Mouse (Mus musculus) forebrain, embryonic 12.5 days (tissue): ENCODE results near the gene Podxl2. TPM values are rescaled to one million over a fixed set of nuclear protein-coding genes. Genes with fewer than 3 reads are reported as not detected.
A peak's percentile ranks its signal among the peaks of the same experiment; 100 is the strongest.

Experiments
- ATAC-seq: fragments of 200-750 bp; cut with Nextera tagmentation; 2 replicates; pipeline ENCODE4 v1.8.0; 2017; ENCODE audit warnings: moderate TSS enrichment; ENCODE audit not compliant: low FRiP score
- H3K27ac ChIP-seq: fragments of 300-500 bp; sonication (generic); 2 replicates; pipeline ENCODE4 v1.5.1; 2016; ENCODE audit warnings: mild to moderate bottlenecking
- H3K27me3 ChIP-seq: fragments of 300-500 bp; sonication (generic); 2 replicates; pipeline ENCODE4 v1.6.1; 2016; ENCODE audit warnings: mild to moderate bottlenecking
- H3K36me3 ChIP-seq: fragments of 300-500 bp; sonication (generic); replicated peaks from 2 replicates; pipeline ENCODE4 v1.6.1; 2016; ENCODE audit warnings: mild to moderate bottlenecking
- H3K4me1 ChIP-seq: fragments of 300-500 bp; sonication (generic); 2 replicates; pipeline ENCODE4 v1.6.1; 2016
- H3K4me2 ChIP-seq: fragments of 300-500 bp; sonication (generic); 2 replicates; pipeline ENCODE4 v1.6.1; 2016; ENCODE audit warnings: mild to moderate bottlenecking, moderate library complexity
- H3K4me3 ChIP-seq: fragments of 300-500 bp; sonication (generic); replicated peaks from 2 replicates; pipeline ENCODE4 v1.5.1; 2016; ENCODE audit warnings: mild to moderate bottlenecking
- H3K9ac ChIP-seq: fragments of 300-500 bp; sonication (generic); 2 replicates; pipeline ENCODE4 v1.6.1; 2016; ENCODE audit warnings: mild to moderate bottlenecking
- H3K9me3 ChIP-seq: fragments of 300-500 bp; sonication (generic); 2 replicates; pipeline ENCODE4 v1.6.1; 2016
- WGBS: fragments of 180-500 bp; shearing (Covaris S2); methylation state at CpG from one replicate; pipeline ENCODE4 v1.1.7; 2016; 5-methylcytosine and 5-hydroxymethylcytosine counted together
- polyA plus RNA-seq: library from polyadenylated mRNA; unstranded; fragments of >200 nt; fragmentation: Nextera tagmentation; extraction: Ambion mirVana; gene quantifications from 2 replicates; pipeline ENCODE4 v1.2.1, GENCODE M21; 2016

Podxl2 gene
- polyA plus RNA-seq, 1 experiment from 2014 or later, result 258 TPM

- WGBS, result under 1% methylated on average over 66 of the region's 72 CpGs
- Histone ChIP-seq H3K27ac (peak within 1 kb of the TSS; percentile 87), H3K9ac (peak within 1 kb of the TSS; percentile 82), H3K27me3 (0 out of 2 replicates have a peak, but pooled peaks cover 3% of the 10 kb centered on the region), H3K4me3 (peak within 1 kb of the TSS; percentile 69), H3K4me2 (peak within 1 kb of the TSS; percentile 86), H3K4me1 (peaks cover 23% of the 10 kb centered on the region), H3K36me3 (peaks cover 32% of the 10 kb centered on the region), H3K9me3 (no peaks in the 10 kb centered on the region)
- peak; percentile 95 for ATAC-seq
Measured at GRCm38 (mm10) chr6:88841781-88842689, 32.8 kb downstream of the Podxl2 start, which contains the start of gene Abtb1. TSS of gene Abtb1 (minus strand) at chr6:88841984.

GRCm38 (mm10) chr6:88841514-88841780, 33.4 kb downstream of the Podxl2 start:
- H3K4me1 ChIP-seq, result peaks cover 23% of the 10 kb centered on the region
- H3K4me2 ChIP-seq, result peak overlapping the region; percentile 86
- 0 out of 2 replicates have a peak, but pooled peaks cover 3% of the 10 kb centered on the region for H3K27me3 ChIP-seq
- no peak for ATAC-seq
- under 1% methylated on average over 22 of the region's 22 CpGs for WGBS
- H3K9me3 ChIP-seq, result no peaks in the 10 kb centered on the region
- H3K4me3 ChIP-seq, result peak overlapping the region; percentile 69
- peak overlapping the region; percentile 80 for H3K27ac ChIP-seq
- H3K36me3 ChIP-seq, result peaks cover 33% of the 10 kb centered on the region
- peak overlapping the region; percentile 78 for H3K9ac ChIP-seq

DNA sequence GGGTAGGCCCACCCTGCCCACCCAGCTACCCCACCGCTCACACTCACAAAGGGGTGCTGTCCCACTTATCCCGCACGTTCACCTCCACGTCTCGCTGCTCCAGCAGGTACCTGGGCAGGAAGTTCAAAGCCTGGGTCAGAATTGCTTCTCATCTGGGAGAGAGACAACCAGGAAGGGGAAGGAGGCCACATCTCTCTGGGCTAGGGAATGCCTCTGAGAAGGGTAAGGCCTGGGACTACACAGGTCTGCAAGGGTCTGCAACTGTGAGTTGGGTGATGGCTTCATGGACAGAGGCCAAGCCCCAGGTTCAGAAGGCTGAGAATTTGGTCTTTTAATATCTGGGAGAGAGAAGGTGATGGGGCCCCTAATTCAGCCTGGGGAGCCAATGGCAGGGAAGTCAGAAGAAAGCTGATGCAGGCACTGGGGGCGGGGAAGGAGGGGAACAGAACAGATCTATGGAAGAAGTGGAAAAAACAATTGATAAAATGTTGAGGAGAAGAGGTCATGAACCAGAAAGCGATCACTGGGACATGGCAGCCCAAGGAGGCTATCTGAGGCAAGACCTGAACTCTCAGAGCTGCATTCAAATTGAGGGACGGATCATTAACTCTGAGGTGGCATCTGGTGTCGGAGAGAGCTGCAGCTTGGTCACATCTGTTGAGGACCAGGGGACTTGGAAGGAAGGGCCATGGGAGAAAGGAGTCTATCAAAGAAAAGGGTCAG, 33.9 kb downstream of the Podxl2 start:
- Histone ChIP-seq H3K27ac (peak overlapping the region; percentile 80), H3K4me1 (peaks cover 23% of the 10 kb centered on the region), H3K4me3 (peak overlapping the region; percentile 69), H3K36me3 (peaks cover 36% of the 10 kb centered on the region), H3K27me3 (0 out of 2 replicates have a peak, but pooled peaks cover 3% of the 10 kb centered on the region), H3K9me3 (no peaks in the 10 kb centered on the region), H3K9ac (peak overlapping the region; percentile 78), H3K4me2 (peak overlapping the region; percentile 86)
- ATAC-seq, result no peak
- WGBS, result 57% methylated on average over 9 of the region's 9 CpGs

DNA sequence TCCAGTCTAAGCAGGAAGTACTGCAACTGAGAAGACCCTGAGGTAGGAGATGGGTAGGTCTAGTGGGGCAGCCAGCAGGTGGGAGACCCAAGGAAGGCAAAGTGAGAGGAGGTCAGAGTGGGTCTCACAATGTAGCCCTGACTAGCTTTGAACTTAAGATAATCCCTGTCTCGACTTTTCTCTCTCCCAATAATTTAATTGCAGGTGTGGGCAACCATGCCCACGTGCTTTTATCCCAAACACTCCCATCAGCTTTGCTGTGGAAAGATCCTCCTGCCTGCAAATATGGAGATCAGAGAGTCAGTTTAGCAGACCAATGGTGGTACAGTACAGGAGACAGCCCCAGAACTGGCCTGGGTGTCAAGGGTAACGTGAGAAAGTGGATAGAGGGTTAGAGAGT, 34.6 kb downstream of the Podxl2 start:
- Histone ChIP-seq H3K9me3 (no peaks in the 10 kb centered on the region), H3K27ac (no peak overlapping the region), H3K4me2 (no peak overlapping the region), H3K27me3 (0 out of 2 replicates have a peak, but pooled peaks cover 3% of the 10 kb centered on the region), H3K36me3 (peaks cover 31% of the 10 kb centered on the region), H3K4me1 (peaks cover 23% of the 10 kb centered on the region), H3K4me3 (no peak overlapping the region), H3K9ac (peak overlapping the region; percentile 78; the same call in 1 of the 2 replicates)
- WGBS, result 77% methylated on average over 3 of the region's 3 CpGs
- ATAC-seq, result no peak

DNA sequence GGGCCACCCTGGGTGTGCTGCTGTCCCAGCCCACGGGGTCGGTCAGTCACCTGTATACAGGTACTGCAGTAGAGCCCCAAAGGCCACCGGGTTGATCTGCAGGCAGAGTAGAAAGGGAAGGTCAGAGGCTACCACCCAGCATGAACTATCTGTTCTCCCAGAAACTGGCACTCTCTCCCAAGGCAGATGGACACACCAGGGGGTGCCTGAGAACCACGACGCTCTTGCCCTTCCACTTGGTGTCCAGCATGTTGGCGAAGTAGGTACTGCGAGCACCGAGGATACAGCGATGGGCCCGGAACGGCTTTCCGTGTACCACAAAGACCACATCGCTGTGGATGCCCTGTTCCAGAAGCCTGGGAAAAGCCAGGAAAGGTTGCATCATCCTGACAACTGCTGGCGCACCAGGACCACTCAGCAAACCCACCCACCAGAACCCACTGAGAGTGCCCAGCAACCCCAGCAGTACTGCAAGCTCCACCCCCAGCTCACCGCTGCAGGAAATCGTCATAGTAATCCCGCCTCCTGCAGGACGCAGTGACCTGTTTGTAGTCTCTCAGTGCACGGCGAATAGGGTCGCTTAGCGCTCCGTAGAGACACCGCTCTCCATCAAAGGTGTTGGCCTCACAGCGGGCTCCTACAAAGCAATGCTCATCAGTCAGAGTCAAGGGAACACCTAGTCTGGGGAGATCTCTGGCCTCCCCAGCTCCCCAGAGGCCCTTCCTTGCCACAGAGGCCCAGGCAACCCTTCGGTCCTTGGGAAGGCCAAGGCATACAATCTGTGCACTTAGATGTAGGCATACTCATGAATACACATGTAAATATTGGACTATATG, 35.5 kb downstream of the Podxl2 start:
- no peak overlapping the region for H3K9ac ChIP-seq
- no peaks in the 10 kb centered on the region for H3K9me3 ChIP-seq
- H3K4me2 ChIP-seq, result no peak overlapping the region
- H3K27ac ChIP-seq, result no peak overlapping the region
- H3K4me3 ChIP-seq, result no peak overlapping the region
- no peak for ATAC-seq
- 83% methylated on average over 26 of the region's 26 CpGs for WGBS
- H3K36me3 ChIP-seq, result peaks cover 30% of the 10 kb centered on the region
- 0 out of 2 replicates have a peak, but pooled peaks cover 3% of the 10 kb centered on the region for H3K27me3 ChIP-seq
- peaks cover 23% of the 10 kb centered on the region for H3K4me1 ChIP-seq

- no peak for ATAC-seq
Measured at GRCm38 (mm10) chr6:88838613-88839012, 36.2 kb downstream of the Podxl2 start.

DNA sequence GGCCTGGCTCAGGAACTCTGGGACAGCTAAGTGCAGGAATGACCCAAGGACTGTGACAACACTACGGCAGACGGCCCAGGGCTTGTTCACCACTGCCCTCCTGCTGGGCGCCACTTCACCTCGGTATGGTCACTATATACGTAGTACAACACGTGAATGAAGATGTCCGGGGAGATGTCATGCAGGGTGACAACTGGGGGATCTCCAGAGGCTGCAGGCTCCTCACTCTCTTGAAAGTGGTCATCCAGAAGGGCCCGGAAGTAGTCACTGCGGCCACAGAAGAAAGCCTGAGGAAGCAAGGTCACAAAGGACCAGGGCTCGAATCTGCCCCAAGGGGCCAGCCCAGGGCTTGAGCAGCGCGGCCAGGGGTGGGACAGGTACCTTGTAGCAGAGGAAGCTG, 36.8 kb downstream of the Podxl2 start:
- peaks cover 18% of the 10 kb centered on the region for H3K4me1 ChIP-seq
- no peak overlapping the region for H3K9ac ChIP-seq
- H3K27ac ChIP-seq, result no peak overlapping the region
- ATAC-seq, result no peak
- 91% methylated on average over 12 of the region's 12 CpGs for WGBS
- no peaks in the 10 kb centered on the region for H3K27me3 ChIP-seq
- H3K4me3 ChIP-seq, result no peak overlapping the region
- no peaks in the 10 kb centered on the region for H3K9me3 ChIP-seq
- no peak overlapping the region for H3K4me2 ChIP-seq
- H3K36me3 ChIP-seq, result peaks cover 30% of the 10 kb centered on the region

More at GRCm38 (mm10) chr6:88838613-88839012, 36.2 kb downstream of the Podxl2 start:
- 0 out of 2 replicates have a peak, but pooled peaks cover 3% of the 10 kb centered on the region for H3K27me3 ChIP-seq
- no peaks in the 10 kb centered on the region for H3K9me3 ChIP-seq
- H3K4me1 ChIP-seq, result peaks cover 23% of the 10 kb centered on the region
- 91% methylated on average over 10 of the region's 10 CpGs for WGBS
- H3K4me2 ChIP-seq, result no peak overlapping the region
- peaks cover 30% of the 10 kb centered on the region for H3K36me3 ChIP-seq
- H3K9ac ChIP-seq, result no peak overlapping the region
- H3K4me3 ChIP-seq, result no peak overlapping the region
- H3K27ac ChIP-seq, result no peak overlapping the region

GRCm38 (mm10) chr6:88836178-88836819, 38.5 kb downstream of the Podxl2 start:
- Histone ChIP-seq H3K9ac (no peak overlapping the region), H3K4me2 (no peak overlapping the region), H3K4me1 (peaks cover 11% of the 10 kb centered on the region), H3K9me3 (no peaks in the 10 kb centered on the region), H3K4me3 (no peak overlapping the region), H3K27me3 (no peaks in the 10 kb centered on the region), H3K27ac (no peak overlapping the region), H3K36me3 (peaks cover 30% of the 10 kb centered on the region)
- no peak for ATAC-seq
- 91% methylated on average over 28 of the region's 28 CpGs for WGBS

- no peak overlapping the region for H3K4me3 ChIP-seq
- no peak overlapping the region for H3K9ac ChIP-seq
- H3K27ac ChIP-seq, result no peak overlapping the region
- ATAC-seq, result no peak
- H3K27me3 ChIP-seq, result no peaks in the 10 kb centered on the region
- no peaks in the 10 kb centered on the region for H3K9me3 ChIP-seq
- H3K36me3 ChIP-seq, result peaks cover 30% of the 10 kb centered on the region
- WGBS, result 86% methylated on average over 5 of the region's 5 CpGs
- H3K4me2 ChIP-seq, result no peak overlapping the region
- no peaks in the 10 kb centered on the region; the same call in 1 of the 2 replicates for H3K4me1 ChIP-seq
Measured at GRCm38 (mm10) chr6:88835047-88835446, 39.8 kb downstream of the Podxl2 start.

GRCm38 (mm10) chr6:88833340-88834140, 41.3 kb downstream of the Podxl2 start:
- ATAC-seq, result no peak
- H3K4me3 ChIP-seq, result no peak overlapping the region
- H3K27ac ChIP-seq, result no peak overlapping the region

DNA sequence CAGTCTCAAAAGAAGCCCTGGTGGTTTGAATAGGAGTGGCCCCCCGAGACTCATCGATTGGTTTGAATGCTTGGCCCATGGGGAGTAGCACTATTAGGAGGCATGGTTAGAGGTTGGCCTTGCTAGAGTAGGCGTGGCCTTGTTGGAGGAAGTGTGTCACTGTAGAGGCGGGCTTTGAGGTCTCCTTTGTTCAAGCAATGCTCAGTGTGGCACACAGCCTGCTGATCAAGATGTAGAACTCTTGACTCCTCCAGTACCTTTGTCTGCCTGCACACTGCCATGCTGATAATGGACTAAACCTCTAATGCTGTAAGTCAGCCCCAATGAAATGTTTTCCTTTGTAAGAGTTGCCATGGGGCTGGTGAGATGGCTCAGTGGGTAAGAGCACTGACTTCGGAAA, 42.2 kb downstream of the Podxl2 start:
- no peak overlapping the region for H3K4me2 ChIP-seq
- H3K9me3 ChIP-seq, result no peaks in the 10 kb centered on the region
- WGBS, result 74% methylated on average over 5 of the region's 5 CpGs
- no peaks in the 10 kb centered on the region for H3K4me1 ChIP-seq
- H3K27ac ChIP-seq, result no peak overlapping the region
- H3K36me3 ChIP-seq, result peaks cover 17% of the 10 kb centered on the region
- H3K9ac ChIP-seq, result no peak overlapping the region
- H3K4me3 ChIP-seq, result no peak overlapping the region
- no peaks in the 10 kb centered on the region for H3K27me3 ChIP-seq
- 0 out of 2 replicates have a peak, but pooled peaks have one; percentile 39 for ATAC-seq

More at GRCm38 (mm10) chr6:88833340-88834140, 41.3 kb downstream of the Podxl2 start:
- H3K4me1 ChIP-seq, result no peaks in the 10 kb centered on the region
- no peak overlapping the region for H3K9ac ChIP-seq
- 91% methylated on average over 5 of the region's 5 CpGs for WGBS
- H3K9me3 ChIP-seq, result no peaks in the 10 kb centered on the region
- H3K36me3 ChIP-seq, result peaks cover 25% of the 10 kb centered on the region
- H3K27me3 ChIP-seq, result no peaks in the 10 kb centered on the region
- no peak overlapping the region for H3K4me2 ChIP-seq
